Comparison of ENCODE assay signal across 7 mouse cellular contexts in the genomic region with DNA sequence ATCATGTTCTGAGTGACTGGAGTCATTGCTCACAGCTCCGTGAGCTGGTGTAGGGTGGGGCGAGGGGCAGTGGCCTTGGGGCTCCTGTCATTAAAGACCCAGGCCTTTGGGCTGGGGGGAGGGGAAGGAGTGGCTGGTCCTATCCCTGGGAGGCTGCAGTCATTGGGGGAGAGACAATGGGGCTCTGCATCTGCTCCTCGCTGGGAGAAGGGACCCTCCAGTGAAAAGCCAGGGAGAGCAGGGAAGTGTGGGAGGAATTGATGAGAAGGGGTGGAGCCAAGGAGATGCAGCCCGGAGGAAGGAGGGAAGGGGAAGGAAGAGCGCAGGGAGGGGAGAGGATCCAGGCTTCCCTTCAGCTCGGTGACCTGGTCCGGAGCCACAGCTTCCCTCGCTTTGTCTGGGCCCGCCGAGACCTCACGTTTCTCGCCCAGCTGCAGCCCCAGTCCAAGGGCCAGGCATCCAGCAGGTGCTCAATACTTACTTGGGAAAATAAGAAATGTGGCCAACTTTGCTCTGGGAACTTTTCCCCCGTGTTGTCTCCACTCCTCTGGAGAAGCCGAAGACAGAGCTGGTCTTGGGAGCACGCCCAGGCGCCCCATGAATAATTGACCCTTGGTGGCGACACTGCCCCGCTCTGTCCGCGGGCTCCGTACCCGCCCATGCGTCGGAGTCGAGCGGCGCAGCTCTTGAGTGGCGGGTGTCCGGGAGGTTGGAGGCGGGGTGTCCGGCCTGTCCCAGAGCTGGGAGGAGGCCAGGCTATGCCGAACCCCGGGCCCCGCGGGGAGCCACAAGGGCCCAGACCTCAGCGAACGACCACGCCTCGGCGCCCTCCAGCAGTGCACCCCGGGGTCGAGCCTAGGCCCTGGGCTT. TPM values are rescaled to one million over a fixed set of nuclear protein-coding genes. Genes with fewer than 3 reads are reported as not detected.
A peak's percentile ranks its signal among the peaks of the same experiment; 100 is the strongest.
DNase-seq lines count a peak whose midpoint lies in the region; ATAC-seq and TF ChIP-seq lines count a peak whose summit lies in the region.

A gene (plus strand): TSS at position 294 of the 870 bp plus-strand sequence.

- H3K4me1 ChIP-seq in embryonic facial prominence, embryonic 13.5 days, result peaks cover 34% of the 10 kb centered on the region
- peaks cover 18% of the 10 kb centered on the region for H3K4me1 ChIP-seq in limb, embryonic 14.5 days (ENCODE audit: control insufficient read depth, insufficient read depth, low read length)
- H3K4me1 ChIP-seq in midbrain, embryonic 15.5 days, result peaks cover 38% of the 10 kb centered on the region
- H3K4me1 ChIP-seq in spleen, adult 2 months (ENCODE audit: control insufficient read depth, insufficient read depth, insufficient read length), result peaks cover 15% of the 10 kb centered on the region

- no peaks in the 10 kb centered on the region for H3K36me3 ChIP-seq in embryonic facial prominence, embryonic 13.5 days
- no peaks in the 10 kb centered on the region for H3K36me3 ChIP-seq in limb, embryonic 14.5 days (ENCODE audit: control insufficient read depth, insufficient read depth, low read length)
- H3K36me3 ChIP-seq in midbrain, embryonic 15.5 days (replicated peaks), result no peaks in the 10 kb centered on the region
- no peaks in the 10 kb centered on the region for H3K36me3 ChIP-seq in spleen, adult 2 months (ENCODE audit: control insufficient read depth, insufficient read depth, low read length)

- peak within 1 kb of the TSS; percentile 98 for H3K27ac ChIP-seq in embryonic facial prominence, embryonic 13.5 days
- H3K27ac ChIP-seq in limb, embryonic 14.5 days (replicated peaks; ENCODE audit: low read depth, low read length), result peak within 1 kb of the TSS; percentile 97
- peak within 1 kb of the TSS; percentile 88 for H3K27ac ChIP-seq in midbrain, embryonic 15.5 days
- H3K27ac ChIP-seq in spleen, adult 2 months (ENCODE audit: insufficient read depth, low read length), result peak within 1 kb of the TSS; percentile 100

- peak; percentile 94 for DNase-seq in adrenal gland, postnatal 14 days
- DNase-seq in heart, adult 11 months, result peak; percentile 99
- DNase-seq in kidney, adult 18-20 months, result peak; percentile 91
- DNase-seq in limb, embryonic 14.5 days (ENCODE audit: low spot score), result peak; percentile 58
- peak in 1 of 2 experiments; percentile 69 for DNase-seq in spleen, adult 2 months (ENCODE audit: low read depth in 1 of 2, low spot score in 2 of 2)

- ATAC-seq in embryonic facial prominence, embryonic 13.5 days (ENCODE audit: insufficient number of reproducible peaks, insufficient read depth, low FRiP score, low TSS enrichment, low read depth), result peak; percentile 38
- ATAC-seq in limb, embryonic 14.5 days (ENCODE audit: low FRiP score, low read depth), result peak; percentile 66
- ATAC-seq in midbrain, embryonic 15.5 days (replicated peaks), result peak; percentile 79

- WGBS in embryonic facial prominence, embryonic 13.5 days, result under 1% methylated on average over 42 of the region's 42 CpGs
- 3% methylated on average over 32 of the region's 42 CpGs for WGBS in limb, embryonic 14.5 days
- under 1% methylated on average over 41 of the region's 42 CpGs for WGBS in midbrain, embryonic 15.5 days
- WGBS in spleen, adult 2 months, result 5% methylated on average over 42 of the region's 42 CpGs

- no peaks in the 10 kb centered on the region for H3K9me3 ChIP-seq in embryonic facial prominence, embryonic 13.5 days
- no peaks in the 10 kb centered on the region for H3K9me3 ChIP-seq in limb, embryonic 14.5 days (ENCODE audit: control insufficient read depth, low read length)
- H3K9me3 ChIP-seq in midbrain, embryonic 15.5 days, result no peaks in the 10 kb centered on the region

- no peaks in the 10 kb centered on the region for H3K27me3 ChIP-seq in embryonic facial prominence, embryonic 13.5 days
- no peaks in the 10 kb centered on the region for H3K27me3 ChIP-seq in limb, embryonic 14.5 days (ENCODE audit: control insufficient read depth, insufficient read depth, low read length)
- no peaks in the 10 kb centered on the region for H3K27me3 ChIP-seq in midbrain, embryonic 15.5 days (replicated peaks)
- no peaks in the 10 kb centered on the region for H3K27me3 ChIP-seq in spleen, adult 2 months (ENCODE audit: control insufficient read depth, insufficient read depth, low read length)

- peak within 1 kb of the TSS; percentile 89 for H3K4me2 ChIP-seq in embryonic facial prominence, embryonic 13.5 days
- H3K4me2 ChIP-seq in limb, embryonic 14.5 days (replicated peaks; ENCODE audit: low read depth, low read length, severe bottlenecking), result peak within 1 kb of the TSS; percentile 91
- peak within 1 kb of the TSS; percentile 93 for H3K4me2 ChIP-seq in midbrain, embryonic 15.5 days

- H3K9ac ChIP-seq in embryonic facial prominence, embryonic 13.5 days, result peak within 1 kb of the TSS; percentile 93
- peak within 1 kb of the TSS; percentile 90 for H3K9ac ChIP-seq in limb, embryonic 14.5 days (ENCODE audit: low read depth, low read length, severe bottlenecking)
- peak within 1 kb of the TSS; percentile 68 for H3K9ac ChIP-seq in midbrain, embryonic 15.5 days

- H3K4me3 ChIP-seq in embryonic facial prominence, embryonic 13.5 days, result peak within 1 kb of the TSS; percentile 82
- peak within 1 kb of the TSS; percentile 78 for H3K4me3 ChIP-seq in limb, embryonic 14.5 days (replicated peaks; ENCODE audit: low read length)
- H3K4me3 ChIP-seq in midbrain, embryonic 15.5 days, result peak within 1 kb of the TSS; percentile 87
- H3K4me3 ChIP-seq in spleen, adult 2 months (ENCODE audit: extremely low read depth, insufficient read depth, insufficient read length), result peak within 1 kb of the TSS; percentile 83

- TF ChIP-seq POLR2A in limb, embryonic 14.5 days (IDR thresholded peaks at IDR 0.05; ENCODE audit: borderline replicate concordance, extremely low read depth, insufficient read depth, insufficient read length), result no peak
- no peak; the same call in 1 of the 2 replicates for TF ChIP-seq POLR2A in spleen, adult 2 months (IDR thresholded peaks at IDR 0.05; ENCODE audit: low read depth, low read length)

- no peak for TF ChIP-seq CTCF in spleen, adult 2 months (IDR thresholded peaks at IDR 0.05; ENCODE audit: extremely low read depth, insufficient read depth, insufficient read length, insufficient replicate concordance)

RNA-seq across cellular contexts. Expression of the gene that starts here (rescaled TPM):
- 21.3 and 25.6 TPM in 2 replicates for total RNA-seq in adrenal gland, postnatal 14 days (2021)
- polyA plus RNA-seq in embryonic facial prominence, embryonic 13.5 days (2015; fragmentation: Nextera tagmentation; extraction: Ambion mirVana), result 20.1 and 21.9 TPM in 2 replicates
- polyA plus RNA-seq in limb, embryonic 14.5 days (2012; rRNA removed), result 24.7 and 35.5 TPM in 2 replicates
- polyA plus RNA-seq in limb, embryonic 14.5 days (2014; fragmentation: Nextera tagmentation; extraction: Ambion mirVana), result 15.0 and 16.9 TPM in 2 replicates
- polyA plus RNA-seq in midbrain, embryonic 15.5 days (2015; fragmentation: Nextera tagmentation; extraction: Ambion mirVana), result 18.0 and 18.6 TPM in 2 replicates
- polyA plus RNA-seq in spleen, adult 2 months (2012; rRNA removed), result 45.3 and 57.7 TPM in 2 replicates
